Mouse (Mus musculus): ENCODE results near the gene Ets2.
"Not testable (repeated sequence)": the region's sequence is repeated elsewhere in the genome, so short reads cannot be mapped to it uniquely, and the experiment has no call there.

The Ets2 gene

DNA sequence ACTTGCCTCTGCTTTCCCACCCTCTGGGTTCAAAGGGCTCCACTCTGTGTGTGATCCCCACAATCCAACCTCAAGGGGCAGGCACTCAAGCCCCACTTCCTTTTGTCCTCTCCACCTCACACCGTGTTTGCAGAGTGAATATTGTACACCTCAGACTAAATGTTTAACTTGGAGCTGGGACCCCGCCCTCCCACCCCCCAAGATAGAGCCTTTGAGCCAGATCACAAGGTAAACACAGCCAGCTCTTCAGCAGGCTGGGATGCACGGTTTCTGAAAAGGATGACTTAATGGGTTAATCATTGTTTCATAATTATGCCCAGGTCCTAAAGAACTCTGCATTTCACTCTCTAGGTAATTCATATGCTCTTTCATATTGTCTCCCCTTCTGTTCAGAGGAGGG, 2.2 kb upstream of the Ets2 start:
- DNase-seq (ENCODE audit: low spot score), result no peak

DNA sequence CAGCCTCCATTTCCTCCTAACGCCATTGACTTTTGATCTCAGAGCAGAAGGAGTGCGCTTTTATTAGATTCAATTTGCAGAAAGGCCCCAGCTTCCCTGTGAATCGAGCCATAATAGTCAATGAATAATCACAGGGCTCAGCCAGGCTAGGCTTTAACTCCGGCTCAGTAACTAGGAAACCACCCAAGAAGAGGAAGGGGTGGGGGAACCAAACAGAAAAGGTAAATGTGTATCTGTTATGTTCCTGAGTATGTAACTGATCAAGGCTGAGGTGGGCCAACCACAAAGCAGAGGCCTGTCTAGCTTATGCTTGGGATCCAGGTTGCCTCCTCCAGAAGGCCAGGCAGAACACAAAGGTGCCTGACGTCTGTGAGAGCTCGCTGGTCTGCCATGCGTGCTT, 1.7 kb upstream of the Ets2 start:
- DNase-seq (ENCODE audit: low spot score), result peak; percentile 39

DNA sequence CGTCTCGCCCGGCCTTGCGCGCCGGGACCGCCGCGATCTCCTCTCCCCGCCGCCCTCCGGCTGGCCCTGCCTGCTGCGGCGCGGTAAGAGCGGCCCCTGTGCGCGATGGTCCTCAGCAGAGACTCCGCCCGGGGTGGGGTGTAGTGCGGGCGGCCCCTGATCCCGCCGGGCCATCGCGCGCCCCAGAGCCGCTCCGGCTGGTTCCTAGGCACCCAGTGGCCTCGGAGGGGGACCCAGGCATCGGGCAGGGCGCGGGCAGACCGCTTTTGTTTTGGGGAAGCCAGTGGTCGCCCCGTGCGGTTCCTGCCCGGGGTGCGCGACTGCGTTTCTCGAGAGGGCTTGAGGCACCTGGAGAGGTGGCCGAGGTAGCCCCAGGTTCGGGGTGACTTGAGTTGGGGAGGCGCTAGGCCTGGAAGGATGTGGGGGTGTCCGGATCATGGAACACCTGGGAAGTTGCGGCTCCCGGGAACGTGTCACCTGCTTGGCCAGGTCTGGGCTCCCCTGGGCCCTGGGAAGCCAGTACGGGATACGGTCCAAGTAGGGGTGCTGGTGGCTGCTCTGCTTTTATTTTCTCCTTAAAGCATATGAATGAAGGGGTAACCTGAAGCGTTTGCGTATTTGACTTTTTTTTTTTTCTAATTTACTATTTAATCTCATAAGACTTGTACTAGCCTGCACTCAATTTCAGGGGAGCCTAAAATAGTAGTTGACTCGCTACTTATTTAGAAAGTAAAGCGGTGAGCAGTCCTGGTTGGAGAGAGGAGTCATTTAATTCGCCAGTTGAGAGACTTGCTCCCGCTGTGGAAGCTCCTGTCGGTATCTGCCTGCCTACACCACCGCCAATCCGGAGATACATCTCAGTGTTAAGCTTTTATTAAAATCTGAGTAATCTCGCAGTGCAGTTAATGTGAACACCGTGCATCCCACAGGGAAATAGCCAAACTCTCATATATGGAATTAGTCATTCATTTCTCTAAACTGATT, 979 bp downstream of the Ets2 start:
- DNase-seq (ENCODE audit: low spot score), result peak; percentile 50

GRCm38 (mm10) chr16:95703958-95704357, 2.1 kb downstream of the Ets2 start:
- no peak for DNase-seq (ENCODE audit: low spot score)

DNA sequence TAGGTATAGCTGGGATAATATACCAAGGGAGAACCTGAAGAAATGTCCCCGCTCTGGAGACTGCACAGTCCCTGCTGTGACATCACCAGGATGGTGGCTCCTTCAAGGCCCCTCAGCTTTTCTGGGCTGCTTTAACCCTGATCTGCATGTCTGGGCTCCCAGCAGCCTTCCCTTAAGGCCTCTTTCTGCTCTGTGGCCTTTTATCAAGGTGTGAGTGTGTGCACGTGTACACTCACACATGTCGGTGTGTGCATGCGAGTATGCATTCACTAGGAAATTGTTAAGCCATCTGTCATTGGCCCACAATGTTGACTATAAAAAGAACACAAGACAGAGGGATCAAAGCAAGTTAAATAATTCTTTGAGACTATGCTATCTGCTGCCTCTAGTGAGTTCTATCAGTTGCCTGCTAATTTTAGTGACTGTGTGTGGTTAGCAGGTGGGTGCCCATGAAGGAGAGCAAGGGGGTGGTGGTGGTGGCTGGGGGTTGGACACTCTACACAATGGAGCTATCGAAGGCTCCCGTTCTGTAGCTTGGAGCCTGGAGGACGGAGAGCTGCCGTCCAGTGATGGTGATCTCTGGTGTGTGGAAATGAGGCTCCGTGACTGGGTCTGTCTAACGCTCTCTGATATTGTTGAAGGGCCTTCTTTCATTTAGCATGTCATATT, 2.9 kb downstream of the Ets2 start:
- DNase-seq (ENCODE audit: low spot score), result no peak

- DNase-seq (ENCODE audit: low spot score), result no peak
Observed at GRCm38 (mm10) chr16:95705771-95706170, 3.9 kb downstream of the Ets2 start.

DNA sequence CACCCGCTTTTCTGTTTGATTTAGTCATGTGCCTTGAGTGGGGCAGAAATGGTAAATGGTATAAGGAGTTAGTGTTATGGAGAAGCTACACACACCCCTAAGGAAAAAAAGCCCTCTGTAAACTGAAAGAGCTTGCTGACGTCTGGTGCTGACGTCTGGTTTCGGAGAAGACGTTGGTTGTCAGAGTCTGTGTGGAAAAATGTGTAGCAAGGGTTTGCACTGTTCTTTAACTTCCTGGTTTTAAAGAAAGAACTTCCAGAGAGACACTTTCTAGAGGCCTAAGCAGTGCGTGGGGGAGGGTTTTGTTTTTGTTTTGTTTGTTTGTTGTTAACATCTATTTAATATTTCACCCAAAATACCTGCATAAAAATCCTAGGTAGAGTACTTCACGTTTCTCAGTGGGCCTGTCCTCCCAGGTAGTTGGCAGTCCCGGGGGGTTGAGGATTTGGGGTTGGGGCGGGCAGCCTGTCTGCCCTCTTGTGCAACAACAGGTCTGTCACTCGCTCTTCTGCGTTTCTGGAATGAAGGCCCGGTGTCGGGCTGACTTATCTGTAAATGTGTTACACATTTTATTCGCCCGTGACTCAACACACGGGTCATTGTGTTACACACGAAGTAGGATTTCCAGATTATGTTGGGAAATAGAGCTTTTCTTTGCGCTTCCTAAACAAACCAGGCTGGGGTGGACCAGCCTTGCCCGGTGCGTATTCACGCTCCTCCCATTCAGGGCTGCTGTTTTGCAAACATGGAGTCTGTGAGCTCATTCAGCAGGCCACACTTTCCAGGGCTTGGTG, 6.5 kb downstream of the Ets2 start:
- DNase-seq (ENCODE audit: low spot score), result peak; percentile 46

DNA sequence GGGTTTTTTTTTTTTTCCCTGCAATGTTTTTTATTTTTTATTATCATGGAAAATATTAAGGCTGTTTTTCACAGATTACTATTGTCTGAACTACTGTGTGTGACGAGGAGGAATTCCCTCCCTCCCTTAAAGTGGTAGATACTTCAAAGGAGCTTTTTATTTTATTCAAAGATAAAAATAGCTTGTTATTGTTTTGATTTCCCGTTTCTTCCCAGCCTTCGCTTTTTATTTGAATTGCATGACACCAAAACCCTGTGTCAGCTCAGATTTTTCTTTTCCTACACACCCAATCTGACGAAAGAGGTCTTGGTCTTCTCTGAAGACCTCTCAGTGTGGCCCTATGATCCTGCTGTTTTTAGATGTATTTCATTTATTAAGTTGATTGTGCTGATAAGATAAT, 7.3 kb downstream of the Ets2 start:
- no peak for DNase-seq (ENCODE audit: low spot score)

DNA sequence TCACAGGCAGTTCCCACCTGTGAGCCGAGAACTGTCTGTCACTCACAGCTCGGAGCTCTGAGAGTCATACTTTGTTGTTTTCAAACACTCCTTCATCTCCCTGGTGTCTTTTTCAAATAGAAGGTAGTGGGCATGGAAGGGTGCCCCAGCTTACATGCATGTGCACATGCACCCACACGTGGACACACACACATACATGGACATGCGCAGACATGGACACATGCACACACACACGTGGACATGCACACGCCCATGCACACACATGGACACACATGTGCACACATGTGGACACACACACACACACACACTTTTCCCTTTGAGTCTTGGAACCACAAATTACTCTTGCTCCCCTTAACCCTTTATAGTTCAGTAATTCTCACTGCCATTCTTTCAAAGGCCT, 8.3 kb downstream of the Ets2 start:
- DNase-seq (ENCODE audit: low spot score), result no peak

GRCm38 (mm10) chr16:95712121-95712520, 10.2 kb downstream of the Ets2 start:
- DNase-seq (ENCODE audit: low spot score), result no peak

DNA sequence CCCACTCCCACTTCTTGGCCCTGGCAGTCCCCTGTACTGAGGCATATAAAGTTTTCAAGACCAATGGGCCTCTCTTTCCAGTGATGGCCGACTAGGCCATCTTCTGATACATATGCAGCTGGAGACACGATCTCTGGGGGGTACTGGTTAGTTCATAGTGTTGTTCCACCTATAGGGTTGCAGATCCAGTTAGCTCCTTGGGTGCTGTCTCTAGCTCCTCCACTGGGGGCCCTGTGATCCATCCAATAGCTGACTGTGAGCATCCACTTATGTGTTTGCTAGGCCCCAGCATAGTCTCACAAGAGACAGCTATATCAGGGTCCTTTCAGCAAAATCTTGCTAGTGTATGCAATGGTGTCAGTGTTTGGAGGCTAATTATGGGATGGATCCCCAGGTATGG, 11.2 kb downstream of the Ets2 start:
- DNase-seq (ENCODE audit: low spot score), result not testable (repeated sequence)

DNA sequence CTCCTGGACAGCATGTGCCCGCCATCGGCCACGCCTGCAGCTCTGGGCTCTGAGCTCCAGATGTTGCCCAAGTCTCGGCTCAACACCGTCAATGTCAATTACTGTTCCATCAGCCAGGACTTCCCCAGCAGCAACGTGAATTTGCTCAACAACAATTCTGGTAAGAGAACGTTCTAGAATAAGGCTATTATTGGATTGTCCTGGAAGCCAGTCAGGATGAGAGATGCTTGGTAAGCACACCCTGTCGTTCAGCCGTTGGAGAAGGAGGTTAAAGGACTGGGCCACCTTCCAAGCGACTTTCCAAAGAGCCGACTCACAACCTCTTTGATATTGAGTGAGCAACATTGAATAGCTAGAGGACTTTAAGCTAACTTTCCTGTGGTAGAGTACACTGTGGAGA, 13.2 kb downstream of the Ets2 start:
- no peak for DNase-seq (ENCODE audit: low spot score)

GRCm38 (mm10) chr16:95716061-95716706, 14.3 kb downstream of the Ets2 start:
- no peak for DNase-seq (ENCODE audit: low spot score)

DNA sequence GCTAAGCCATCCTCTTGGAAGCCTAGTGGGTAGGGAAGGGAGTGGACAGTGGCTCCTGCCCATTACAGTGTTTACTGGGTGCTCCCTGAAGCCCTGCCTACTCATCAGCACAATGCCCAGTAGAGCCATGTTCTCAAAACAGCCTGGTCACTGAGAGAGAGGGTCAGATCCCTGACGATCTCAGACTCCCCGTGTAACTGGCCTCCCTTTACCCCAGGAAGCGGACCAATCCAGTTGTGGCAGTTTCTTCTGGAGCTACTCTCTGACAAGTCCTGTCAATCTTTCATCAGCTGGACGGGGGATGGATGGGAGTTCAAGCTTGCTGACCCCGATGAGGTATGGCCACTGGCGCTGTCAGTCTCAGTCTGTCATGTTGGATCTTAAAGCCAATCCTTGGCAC, 15.8 kb downstream of the Ets2 start:
- no peak for DNase-seq (ENCODE audit: low spot score)

- DNase-seq (ENCODE audit: low spot score), result no peak
Observed at GRCm38 (mm10) chr16:95718119-95718518, 16.2 kb downstream of the Ets2 start.

GRCm38 (mm10) chr16:95720532-95720931, 18.7 kb downstream of the Ets2 start:
- no peak for DNase-seq (ENCODE audit: low spot score)

DNA sequence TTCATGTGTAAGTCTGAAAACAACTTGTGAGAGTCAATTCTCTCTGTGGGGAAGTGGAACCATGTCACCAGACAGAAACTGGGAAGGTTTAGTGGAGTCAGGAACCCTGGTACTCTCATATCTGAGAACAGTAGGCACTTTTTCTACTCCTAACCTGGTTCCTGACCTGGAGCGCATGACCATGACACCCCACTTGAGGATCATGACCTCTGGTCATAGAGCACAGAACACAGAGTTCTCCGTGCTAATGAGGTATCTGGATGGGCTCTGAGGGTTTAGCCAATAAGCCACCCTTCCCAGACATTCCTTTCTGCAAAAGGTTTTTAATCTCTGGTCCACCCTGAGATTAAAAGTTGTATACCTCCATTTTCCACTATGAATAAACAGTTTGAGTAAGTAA, 22.4 kb downstream of the Ets2 start:
- DNase-seq (ENCODE audit: low spot score), result no peak

- no peak for DNase-seq (ENCODE audit: low spot score)
Observed at GRCm38 (mm10) chr16:95724776-95725175, 22.9 kb downstream of the Ets2 start.

GRCm38 (mm10) chr16:95726802-95727201, 24.9 kb downstream of the Ets2 start:
- DNase-seq (ENCODE audit: low spot score), result no peak

DNA sequence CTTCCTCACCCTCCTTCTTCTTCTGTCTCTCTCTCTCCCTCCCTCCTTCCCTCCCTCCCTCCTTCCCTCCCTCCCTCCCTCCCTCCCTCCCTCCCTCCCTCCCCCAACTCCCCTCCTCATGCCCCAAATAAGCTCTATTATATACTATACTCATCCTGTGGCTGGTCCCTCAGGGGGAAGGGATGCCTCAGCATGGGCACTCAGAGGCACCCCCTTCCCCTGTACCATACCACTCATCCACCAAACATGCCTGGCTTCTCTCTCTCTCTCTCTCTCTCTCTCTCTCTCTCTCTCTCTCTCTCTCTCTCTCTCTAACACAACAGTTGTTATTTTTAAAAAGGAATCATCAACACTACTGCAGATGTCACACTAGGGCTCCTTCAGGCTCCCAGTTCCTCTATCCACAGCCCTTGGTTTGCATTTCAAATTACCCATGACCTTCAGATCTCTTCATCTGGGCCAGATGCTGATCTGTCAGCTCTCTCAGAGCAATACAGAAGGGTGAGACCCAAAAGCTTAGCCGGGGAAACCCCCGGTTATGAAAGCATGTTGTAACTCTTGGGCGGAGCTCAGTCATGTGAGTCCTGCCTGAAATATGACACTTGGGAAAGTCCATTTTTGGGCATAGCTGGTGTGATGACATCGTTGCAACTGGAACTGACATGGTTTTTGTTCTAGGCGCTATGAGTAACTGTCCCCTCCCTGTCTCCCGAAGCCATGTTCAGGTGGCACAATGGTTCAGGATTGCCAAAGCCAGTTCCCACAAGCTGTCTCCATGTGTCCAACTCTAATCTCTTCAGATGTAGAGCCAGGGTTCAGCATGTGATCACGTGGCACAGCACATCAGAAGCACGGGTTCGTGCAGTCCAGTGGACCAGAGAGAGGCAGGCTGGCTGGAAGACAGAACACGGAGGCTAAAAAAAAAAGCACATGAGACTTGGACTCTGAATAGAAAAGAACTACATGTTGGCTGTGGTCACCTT, 26.9 kb downstream of the Ets2 start:
- no peak for DNase-seq (ENCODE audit: low spot score)

DNA sequence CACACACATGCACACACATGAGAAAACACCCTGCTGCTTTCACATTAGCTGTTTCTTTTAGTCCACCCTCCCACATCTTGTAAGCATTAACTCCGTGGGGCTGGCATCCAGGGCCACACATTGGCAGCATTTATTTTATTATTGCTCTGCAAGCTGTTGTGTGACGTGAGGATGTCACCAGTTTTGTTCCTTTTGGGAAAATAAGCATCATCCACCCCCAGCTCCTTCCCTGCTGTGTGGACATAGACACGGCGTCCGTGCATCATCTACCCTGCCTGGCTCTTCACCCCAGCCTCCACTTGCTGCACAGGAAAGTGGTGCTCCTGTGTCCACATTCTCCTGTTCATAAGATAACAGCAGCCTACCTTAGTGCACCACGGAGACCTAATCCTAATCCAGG, 27.9 kb downstream of the Ets2 start:
- DNase-seq (ENCODE audit: low spot score), result no peak
